ENCODE assay signal across 19 mouse cellular contexts in genomic region chr11:75854327-75854726, GRCm38 (mm10). TPM values are rescaled to one million over a fixed set of nuclear protein-coding genes. Genes with fewer than 3 reads are reported as not detected.
"Had no signal": no experiment of that assay in that cellular context is flagged by ENCODE, and none has a peak within 500 bp of the region (broad histone marks: within the 10 kb centered on the region; RNA-seq: fewer than 3 reads in every experiment).

No protein-coding gene starts in this region.

- H3K27ac ChIP-seq: lung, embryonic 15.5 days; macrophage; midbrain, embryonic 13.5 days; midbrain, embryonic 15.5 days; neural tube, embryonic 12.5 days; stomach, embryonic 15.5 days; stomach, postnatal 0 days had no signal

- DNase-seq: lung, adult 2 months; lung, postnatal 14 days; lung, postnatal 36 days; right cerebral cortex, postnatal 14 days; thymus, adult 2 months; thymus, postnatal 25 days; thymus, postnatal 4 days had no signal

- H3K36me3 ChIP-seq: lung, embryonic 15.5 days; midbrain, embryonic 13.5 days; midbrain, embryonic 15.5 days; neural tube, embryonic 12.5 days; stomach, embryonic 15.5 days had no signal

- H3K9ac ChIP-seq: lung, embryonic 15.5 days; midbrain, embryonic 13.5 days; midbrain, embryonic 15.5 days; neural tube, embryonic 12.5 days; stomach, embryonic 15.5 days had no signal

- ATAC-seq: lung, postnatal 0 days; midbrain, embryonic 13.5 days; midbrain, embryonic 15.5 days had no signal

- H3K9me3 ChIP-seq: lung, embryonic 15.5 days; megakaryocyte, embryonic 14.5 days; midbrain, embryonic 13.5 days; midbrain, embryonic 15.5 days; neural tube, embryonic 12.5 days; stomach, embryonic 15.5 days had no signal

- H3K4me1 ChIP-seq: stomach, embryonic 15.5 days had no signal

- H3K4me3 ChIP-seq: lung, embryonic 15.5 days; megakaryocyte, embryonic 14.5 days; midbrain, embryonic 13.5 days; midbrain, embryonic 15.5 days; neural tube, embryonic 12.5 days; stomach, embryonic 15.5 days had no signal

- H3K27me3 ChIP-seq: lung, embryonic 15.5 days; megakaryocyte, embryonic 14.5 days; midbrain, embryonic 13.5 days; midbrain, embryonic 15.5 days; neural tube, embryonic 12.5 days; stomach, embryonic 15.5 days had no signal

RNA-seq across cellular contexts. Expression of gene Doc2b, which starts 58.5 kb away (rescaled TPM):
- total RNA-seq: megakaryocyte progenitor cell, adult 5-6 weeks; monocyte, adult 5-6 weeks; neutrophil, adult 5-6 weeks had no signal
- polyA plus RNA-seq: macrophage had no signal
